Mouse (Mus musculus): ENCODE measurements around the gene Lims1. TPM values are rescaled to one million over a fixed set of nuclear protein-coding genes. Genes with fewer than 3 reads are reported as not detected.

Lims1 gene
- polyA plus RNA-seq, 1 experiment from 2014 or later = 78.0 TPM

DNA sequence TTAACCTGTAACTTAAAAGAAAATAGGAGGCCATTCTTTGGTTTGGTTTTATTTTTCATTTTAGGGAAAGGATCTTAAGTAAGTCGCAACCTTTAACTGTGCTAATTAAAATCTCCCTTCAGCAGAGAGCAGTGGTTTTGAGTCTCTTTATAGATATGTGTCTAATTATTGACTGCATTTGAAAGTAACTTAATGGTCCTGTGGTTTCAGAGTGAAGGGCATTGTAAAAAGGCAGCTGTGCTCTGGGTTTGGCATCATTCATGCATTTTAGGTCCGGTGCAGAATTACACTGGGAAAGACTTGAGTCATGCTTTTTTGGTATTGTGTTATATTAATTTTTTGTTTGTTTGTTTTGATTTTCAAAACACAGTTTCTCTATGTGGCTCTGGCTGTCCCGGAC, 29.1 kb downstream of the Lims1 start:
- 78% methylated on average over 3 of the region's 3 CpGs for WGBS
- no peaks in the 10 kb centered on the region for H3K27me3 ChIP-seq (replicated peaks)
- no peak overlapping the region for H3K27ac ChIP-seq
- no peak overlapping the region for H3K4me3 ChIP-seq
- no peak overlapping the region for H3K9ac ChIP-seq
- ATAC-seq (ENCODE audit: low FRiP score, low read depth) = no peak
- H3K4me1 ChIP-seq = no peaks in the 10 kb centered on the region
- no peaks in the 10 kb centered on the region for H3K36me3 ChIP-seq
- no peak overlapping the region for H3K4me2 ChIP-seq (replicated peaks)
- H3K9me3 ChIP-seq = no peaks in the 10 kb centered on the region

DNA sequence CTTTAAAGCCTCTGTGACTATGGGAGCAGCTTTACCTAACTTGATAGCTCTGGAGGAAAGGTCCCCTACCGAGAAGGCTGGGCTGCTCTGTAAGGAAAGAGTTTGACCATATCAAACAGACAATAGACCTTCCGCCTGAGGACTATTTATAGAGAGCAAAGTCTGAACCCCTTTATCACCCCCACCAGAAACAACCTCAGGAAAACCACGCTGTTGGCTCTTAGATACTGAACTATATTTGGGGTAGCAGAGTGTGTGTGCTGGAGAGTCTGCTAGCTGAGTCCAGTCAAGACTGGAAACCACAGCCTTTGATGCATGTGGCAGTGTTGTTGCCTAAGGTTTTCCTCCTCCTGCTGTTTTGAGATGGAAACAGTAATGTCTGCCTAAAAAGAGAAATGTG, 31.3 kb downstream of the Lims1 start:
- H3K36me3 ChIP-seq = no peaks in the 10 kb centered on the region
- no peaks in the 10 kb centered on the region for H3K27me3 ChIP-seq (replicated peaks)
- WGBS = 16% methylated on average over 3 of the region's 3 CpGs
- no peaks in the 10 kb centered on the region for H3K4me1 ChIP-seq
- H3K27ac ChIP-seq = no peak overlapping the region
- no peak overlapping the region for H3K4me2 ChIP-seq (replicated peaks)
- H3K4me3 ChIP-seq = no peak overlapping the region
- H3K9me3 ChIP-seq = no peaks in the 10 kb centered on the region
- no peak for ATAC-seq (ENCODE audit: low FRiP score, low read depth)
- H3K9ac ChIP-seq = no peak overlapping the region

- Histone ChIP-seq H3K27me3 (replicated peaks) (no peaks in the 10 kb centered on the region), H3K4me2 (replicated peaks) (no peak overlapping the region), H3K4me3 (no peak overlapping the region), H3K9ac (no peak overlapping the region), H3K27ac (no peak overlapping the region), H3K9me3 (no peaks in the 10 kb centered on the region), H3K4me1 (no peaks in the 10 kb centered on the region), H3K36me3 (no peaks in the 10 kb centered on the region)
- 92% methylated on average over 3 of the region's 3 CpGs for WGBS
- no peak for ATAC-seq (ENCODE audit: low FRiP score, low read depth)
Measured at GRCm38 (mm10) chr10:58356460-58356859, 33.2 kb downstream of the Lims1 start.

DNA sequence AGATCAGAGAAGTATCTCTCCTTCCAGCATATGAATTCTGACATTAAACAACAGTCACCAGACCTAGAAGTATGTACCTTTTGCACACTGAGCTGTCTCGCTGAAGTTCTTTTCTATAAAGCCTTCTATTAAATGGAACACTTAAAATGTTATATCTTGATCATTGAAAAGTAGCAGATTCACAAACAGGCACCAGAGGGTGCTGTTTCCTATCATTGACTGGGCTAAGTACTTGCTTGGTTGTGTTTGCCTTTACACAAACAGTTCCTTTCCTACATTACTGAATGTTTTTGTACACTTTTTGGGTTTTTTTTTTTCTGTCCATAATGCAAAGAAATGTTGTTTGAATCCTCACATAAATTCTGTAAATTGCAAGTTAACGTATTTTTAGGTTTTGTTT, 35.9 kb downstream of the Lims1 start:
- H3K36me3 ChIP-seq = no peaks in the 10 kb centered on the region
- H3K4me2 ChIP-seq (replicated peaks) = no peak overlapping the region
- no peaks in the 10 kb centered on the region for H3K4me1 ChIP-seq
- peak; percentile 41; the same call in 1 of the 2 replicates for ATAC-seq (ENCODE audit: low FRiP score, low read depth)
- H3K27ac ChIP-seq = no peak overlapping the region
- H3K9me3 ChIP-seq = no peaks in the 10 kb centered on the region
- H3K9ac ChIP-seq = no peak overlapping the region
- no peaks in the 10 kb centered on the region for H3K27me3 ChIP-seq (replicated peaks)
- no peak overlapping the region for H3K4me3 ChIP-seq
- WGBS = 79% methylated on average over 2 of the region's 2 CpGs

DNA sequence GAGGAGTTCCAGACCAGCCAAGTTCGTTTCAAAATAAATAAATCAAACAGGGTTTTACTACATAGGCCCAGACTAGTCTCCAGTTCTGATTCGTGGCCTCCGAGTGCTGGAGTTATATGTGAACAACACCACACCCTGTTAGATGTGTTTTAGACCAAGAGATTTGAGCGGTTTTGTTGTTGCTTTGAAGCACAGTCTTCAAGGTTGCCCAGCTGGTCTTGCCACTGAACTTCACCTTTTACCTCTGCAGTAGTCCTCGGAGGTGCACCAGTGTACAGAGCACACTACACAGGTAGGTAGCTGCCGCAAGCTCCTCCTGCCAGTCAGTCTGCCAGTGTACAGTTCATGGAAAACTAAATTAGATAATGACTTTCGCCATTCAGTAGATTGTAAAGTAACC, 36.7 kb downstream of the Lims1 start:
- Histone ChIP-seq H3K27me3 (replicated peaks) (no peaks in the 10 kb centered on the region), H3K36me3 (no peaks in the 10 kb centered on the region), H3K4me1 (no peaks in the 10 kb centered on the region), H3K4me3 (no peak overlapping the region), H3K9me3 (no peaks in the 10 kb centered on the region), H3K27ac (no peak overlapping the region), H3K4me2 (replicated peaks) (no peak overlapping the region), H3K9ac (no peak overlapping the region)
- 90% methylated on average over 7 of the region's 7 CpGs for WGBS
- ATAC-seq (ENCODE audit: low FRiP score, low read depth) = no peak

GRCm38 (mm10) chr10:58362745-58363144, 39.5 kb downstream of the Lims1 start:
- no peak overlapping the region for H3K9ac ChIP-seq
- H3K4me3 ChIP-seq = no peak overlapping the region
- ATAC-seq (ENCODE audit: low FRiP score, low read depth) = no peak
- no peaks in the 10 kb centered on the region for H3K36me3 ChIP-seq
- no peaks in the 10 kb centered on the region for H3K4me1 ChIP-seq
- 78% methylated on average over 1 of the region's 1 CpGs for WGBS
- no peaks in the 10 kb centered on the region for H3K9me3 ChIP-seq
- no peak overlapping the region for H3K27ac ChIP-seq
- H3K27me3 ChIP-seq (replicated peaks) = no peaks in the 10 kb centered on the region
- no peak overlapping the region for H3K4me2 ChIP-seq (replicated peaks)

DNA sequence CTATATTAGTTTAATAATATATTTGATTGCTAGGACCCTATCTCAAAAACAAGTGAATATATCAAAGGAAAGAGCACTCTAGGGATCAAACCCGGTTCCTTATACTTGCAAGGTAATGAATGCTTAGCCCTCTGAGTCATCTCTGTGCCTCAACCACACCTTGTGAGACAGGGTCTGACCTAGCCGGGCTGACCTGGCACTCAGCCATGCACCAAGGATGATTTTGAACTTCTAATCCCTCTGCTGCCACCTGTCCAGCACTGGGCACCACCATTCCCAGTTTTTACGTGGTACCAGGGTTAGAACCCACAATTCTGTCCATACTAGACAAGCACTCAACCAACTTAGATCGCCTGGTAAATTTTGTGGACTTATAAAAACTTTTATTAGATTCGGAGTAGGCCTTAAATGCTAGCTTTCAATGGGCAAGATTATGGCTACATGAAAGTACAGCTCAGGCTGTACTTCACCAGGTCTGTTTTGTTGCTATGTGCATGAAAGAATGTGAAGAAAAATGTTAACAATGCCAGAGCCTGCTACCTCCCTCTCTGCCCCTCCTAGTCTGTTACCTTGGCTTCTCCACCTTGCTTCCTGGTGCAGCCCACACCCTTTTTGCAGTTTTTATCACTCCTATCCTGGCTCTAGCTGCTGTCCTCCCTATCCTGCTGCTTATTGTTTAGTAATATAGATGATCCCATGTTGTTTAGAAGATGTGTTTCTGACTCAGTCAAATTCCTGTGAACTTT, 41.7 kb downstream of the Lims1 start:
- no peak for ATAC-seq (ENCODE audit: low FRiP score, low read depth)
- WGBS = 91% methylated on average over 5 of the region's 5 CpGs
- Histone ChIP-seq H3K4me3 (no peak overlapping the region), H3K36me3 (no peaks in the 10 kb centered on the region), H3K27ac (no peak overlapping the region), H3K4me1 (no peaks in the 10 kb centered on the region; the same call in 1 of the 2 replicates), H3K9me3 (no peaks in the 10 kb centered on the region), H3K27me3 (replicated peaks) (no peaks in the 10 kb centered on the region), H3K4me2 (replicated peaks) (no peak overlapping the region), H3K9ac (no peak overlapping the region)

DNA sequence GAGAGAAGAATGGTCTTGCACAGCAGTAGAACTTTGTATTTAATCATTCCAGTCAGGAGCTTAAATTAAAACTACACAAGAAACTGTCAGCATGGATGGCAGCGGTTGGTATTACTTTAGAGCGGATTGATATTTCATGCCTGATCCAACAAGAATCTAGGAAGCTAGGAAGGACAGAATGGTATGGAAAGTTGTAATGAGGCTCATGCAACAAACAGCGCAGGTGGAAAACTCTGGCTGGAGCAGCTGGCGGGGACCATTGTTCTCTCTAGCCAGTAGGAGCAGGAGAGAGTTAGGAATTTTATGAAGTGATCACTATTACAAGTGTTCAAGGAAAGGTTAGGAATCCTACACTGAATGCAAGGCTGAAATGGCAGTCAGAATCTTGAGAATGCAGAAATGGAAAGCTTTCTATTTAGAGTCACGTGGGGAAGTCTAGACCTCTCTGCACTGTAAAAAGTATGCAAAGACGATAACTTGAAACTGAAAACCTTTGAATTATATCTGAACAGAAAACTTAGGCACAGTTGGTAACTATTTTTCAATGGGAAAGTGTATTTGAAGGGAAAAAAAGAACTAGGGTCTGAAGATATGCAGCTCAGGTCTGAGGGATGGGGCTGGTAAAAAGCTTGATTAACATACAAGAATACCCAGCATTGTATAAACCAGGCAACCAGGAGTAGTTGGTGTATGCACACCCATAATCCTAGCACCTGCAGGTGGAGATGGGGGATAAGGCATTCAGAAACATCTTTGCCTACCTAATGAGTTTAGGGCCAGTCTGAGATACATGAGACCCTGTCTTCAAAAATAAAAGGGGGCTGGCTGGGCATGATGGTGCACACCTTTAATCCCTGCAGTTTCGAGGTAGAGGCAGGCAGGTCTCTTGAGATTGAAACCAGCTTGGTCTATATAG, 45.8 kb downstream of the Lims1 start:
- no peaks in the 10 kb centered on the region for H3K9me3 ChIP-seq
- H3K9ac ChIP-seq = no peak overlapping the region
- H3K36me3 ChIP-seq = no peaks in the 10 kb centered on the region
- no peak overlapping the region for H3K27ac ChIP-seq
- 86% methylated on average over 7 of the region's 7 CpGs for WGBS
- peaks cover 10% of the 10 kb centered on the region for H3K4me1 ChIP-seq
- H3K27me3 ChIP-seq (replicated peaks) = no peaks in the 10 kb centered on the region
- H3K4me2 ChIP-seq (replicated peaks) = no peak overlapping the region
- ATAC-seq (ENCODE audit: low FRiP score, low read depth) = no peak
- no peak overlapping the region for H3K4me3 ChIP-seq

DNA sequence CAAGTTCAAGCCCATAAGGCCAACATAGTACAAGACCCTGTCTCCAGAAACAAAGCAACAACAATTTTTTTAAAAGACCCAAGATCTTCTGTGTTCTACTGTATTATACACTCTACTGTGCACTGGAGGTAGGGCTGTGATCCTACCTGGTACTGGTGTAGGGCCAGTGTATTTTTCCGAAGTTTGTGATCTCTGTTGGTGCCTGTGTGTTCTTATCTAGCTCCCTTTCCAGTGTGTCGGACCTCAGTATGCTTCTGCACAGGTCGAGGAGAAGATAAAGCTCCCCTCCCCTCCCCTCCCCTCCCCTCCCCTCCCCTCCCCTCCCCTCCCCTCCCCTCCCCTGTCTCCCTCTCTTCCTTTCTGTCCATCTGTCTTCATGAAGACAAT, 46.4 kb downstream of the Lims1 start:
- Histone ChIP-seq H3K27me3 (replicated peaks) (no peaks in the 10 kb centered on the region), H3K4me1 (peaks cover 10% of the 10 kb centered on the region), H3K4me3 (no peak overlapping the region), H3K36me3 (no peaks in the 10 kb centered on the region), H3K9me3 (no peaks in the 10 kb centered on the region), H3K27ac (no peak overlapping the region), H3K9ac (no peak overlapping the region), H3K4me2 (replicated peaks) (no peak overlapping the region)
- WGBS = 39% methylated on average over 3 of the region's 3 CpGs
- no peak for ATAC-seq (ENCODE audit: low FRiP score, low read depth)

DNA sequence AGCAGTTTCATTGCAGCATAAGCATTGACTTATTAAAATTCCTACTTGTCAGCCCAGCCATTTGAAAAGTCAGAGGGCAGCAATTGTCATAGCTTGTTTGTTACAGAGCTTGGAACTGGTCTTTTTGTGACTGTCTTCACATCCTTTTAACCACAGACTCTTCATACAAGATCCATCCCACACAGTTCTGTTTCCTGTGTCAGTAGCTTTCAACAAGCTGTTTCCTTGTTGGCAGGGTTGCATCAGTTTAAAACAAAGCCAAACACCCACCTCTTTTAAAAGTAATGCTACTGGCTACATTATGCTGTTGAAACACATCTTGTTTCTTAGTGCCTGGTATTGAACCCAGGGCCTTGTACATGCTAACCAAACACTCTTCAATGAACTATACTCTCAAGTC, 46.9 kb downstream of the Lims1 start:
- Histone ChIP-seq H3K27me3 (replicated peaks) (no peaks in the 10 kb centered on the region), H3K4me2 (replicated peaks) (no peak overlapping the region), H3K9me3 (no peaks in the 10 kb centered on the region), H3K9ac (no peak overlapping the region), H3K4me3 (no peak overlapping the region), H3K4me1 (peaks cover 10% of the 10 kb centered on the region), H3K27ac (no peak overlapping the region), H3K36me3 (no peaks in the 10 kb centered on the region)
- no peak for ATAC-seq (ENCODE audit: low FRiP score, low read depth)

DNA sequence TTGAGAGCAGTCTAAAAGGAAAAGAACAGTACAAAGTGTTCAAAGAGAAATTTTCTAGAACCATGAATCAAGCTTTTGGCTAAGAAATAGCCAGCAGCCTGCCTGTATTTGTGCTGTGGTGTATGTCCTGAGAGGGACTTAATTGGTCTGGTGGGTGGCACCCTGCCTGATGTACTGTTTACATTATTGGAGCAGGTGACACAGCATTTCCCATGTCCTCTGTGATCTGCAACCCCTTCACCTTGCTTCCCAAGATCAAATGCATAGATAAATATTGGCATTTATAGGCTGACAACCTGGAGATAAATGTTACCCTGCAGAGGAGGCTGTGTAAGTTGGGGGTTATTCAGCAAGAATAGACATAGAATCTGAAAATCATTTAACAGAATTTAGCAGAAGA, 47.3 kb downstream of the Lims1 start:
- no peaks in the 10 kb centered on the region for H3K36me3 ChIP-seq
- no peak overlapping the region for H3K4me2 ChIP-seq (replicated peaks)
- peaks cover 10% of the 10 kb centered on the region for H3K4me1 ChIP-seq
- no peaks in the 10 kb centered on the region for H3K27me3 ChIP-seq (replicated peaks)
- no peaks in the 10 kb centered on the region for H3K9me3 ChIP-seq
- ATAC-seq (ENCODE audit: low FRiP score, low read depth) = no peak
- no peak overlapping the region for H3K9ac ChIP-seq
- no peak overlapping the region for H3K27ac ChIP-seq
- no peak overlapping the region for H3K4me3 ChIP-seq

GRCm38 (mm10) chr10:58371279-58371842, 48.1 kb downstream of the Lims1 start:
- Histone ChIP-seq H3K27ac (no peak overlapping the region), H3K36me3 (no peaks in the 10 kb centered on the region), H3K9me3 (no peaks in the 10 kb centered on the region), H3K9ac (no peak overlapping the region), H3K27me3 (replicated peaks) (no peaks in the 10 kb centered on the region), H3K4me2 (replicated peaks) (no peak overlapping the region), H3K4me1 (peaks cover 10% of the 10 kb centered on the region), H3K4me3 (no peak overlapping the region)
- 47% methylated on average over 14 of the region's 14 CpGs for WGBS
- no peak for ATAC-seq (ENCODE audit: low FRiP score, low read depth)

Measured in neural tube, embryonic 12.5 days (tissue).